Mouse (Mus musculus) limb, embryonic 13.5 days (tissue): ENCODE results near the gene Palld. TPM values are rescaled to one million over a fixed set of nuclear protein-coding genes. Genes with fewer than 3 reads are reported as not detected.

Experiments used
- ATAC-seq: fragments of 200-750 bp; cut with Nextera tagmentation; 2 replicates; pipeline ENCODE4 v1.8.0; 2017; ENCODE audit warnings: low read depth, moderate number of reproducible peaks, moderate TSS enrichment; ENCODE audit not compliant: low FRiP score
- H3K27ac ChIP-seq: fragments of 300-500 bp; sonication (generic); 2 replicates; pipeline ENCODE4 v1.5.1; 2015; ENCODE audit warnings: inconsistent platforms, mild to moderate bottlenecking, moderate library complexity
- H3K27me3 ChIP-seq: fragments of 300-500 bp; sonication (generic); 2 replicates; pipeline ENCODE4 v1.6.1; 2015; ENCODE audit warnings: mild to moderate bottlenecking, inconsistent platforms
- H3K36me3 ChIP-seq: fragments of 300-500 bp; sonication (generic); 2 replicates; pipeline ENCODE4 v1.6.1; 2015; ENCODE audit warnings: inconsistent platforms, mild to moderate bottlenecking, moderate library complexity
- H3K4me1 ChIP-seq: fragments of 300-500 bp; sonication (generic); 2 replicates; pipeline ENCODE4 v1.6.1; 2015; ENCODE audit warnings: inconsistent platforms
- H3K4me2 ChIP-seq: fragments of 300-500 bp; sonication (generic); replicated peaks from 2 replicates; pipeline ENCODE4 v1.6.1; 2015; ENCODE audit warnings: inconsistent platforms, mild to moderate bottlenecking, moderate library complexity
- H3K4me3 ChIP-seq: fragments of 300-500 bp; sonication (generic); 2 replicates; pipeline ENCODE4 v1.5.1; 2015; ENCODE audit warnings: moderate library complexity, mild to moderate bottlenecking, inconsistent platforms
- H3K9ac ChIP-seq: fragments of 300-500 bp; sonication (generic); 2 replicates; pipeline ENCODE4 v1.6.1; 2015; ENCODE audit warnings: mild to moderate bottlenecking, inconsistent platforms
- H3K9me3 ChIP-seq: fragments of 300-500 bp; sonication (generic); 2 replicates; pipeline ENCODE4 v1.6.1; 2016; ENCODE audit warnings: inconsistent platforms
- WGBS: fragments of 180-500 bp; shearing (Covaris S2); methylation state at CpG from one replicate; pipeline ENCODE4 v1.1.7; 2015; 5-methylcytosine and 5-hydroxymethylcytosine counted together
- polyA plus RNA-seq: library from polyadenylated mRNA; unstranded; fragments of >200 nt; fragmentation: Nextera tagmentation; extraction: Ambion mirVana; gene quantifications from 2 replicates; pipeline ENCODE4 v1.2.1, GENCODE M21; 2015

Gene Palld
- polyA plus RNA-seq, 1 experiment from 2014 or later, result 116 TPM

- Histone ChIP-seq H3K9me3 (no peaks in the 10 kb centered on the region), H3K4me1 (peaks cover 7% of the 10 kb centered on the region), H3K27ac (no peak overlapping the region), H3K9ac (no peak overlapping the region; the same call in 1 of the 2 replicates), H3K36me3 (peaks cover 3% of the 10 kb centered on the region; the same call in 1 of the 2 replicates), H3K4me3 (peak overlapping the region; percentile 60; the same call in 1 of the 2 replicates), H3K4me2 (no peak overlapping the region), H3K27me3 (no peaks in the 10 kb centered on the region)
- 95% methylated on average over 2 of the region's 2 CpGs for WGBS
- ATAC-seq, result 0 out of 2 replicates have a peak, but pooled peaks have one; percentile 2
Observed at GRCm38 (mm10) chr8:61486923-61487529, 415.5 kb downstream of the Palld start.

- no peaks in the 10 kb centered on the region for H3K9me3 ChIP-seq
- H3K4me2 ChIP-seq, result no peak overlapping the region
- no peak overlapping the region for H3K27ac ChIP-seq
- ATAC-seq, result no peak
- H3K4me1 ChIP-seq, result no peaks in the 10 kb centered on the region
- H3K27me3 ChIP-seq, result no peaks in the 10 kb centered on the region
- H3K9ac ChIP-seq, result no peak overlapping the region
- 89% methylated on average over 14 of the region's 14 CpGs for WGBS
- no peak overlapping the region for H3K4me3 ChIP-seq
- no peaks in the 10 kb centered on the region for H3K36me3 ChIP-seq
Observed at GRCm38 (mm10) chr8:61480260-61480967, 422.1 kb downstream of the Palld start.

DNA sequence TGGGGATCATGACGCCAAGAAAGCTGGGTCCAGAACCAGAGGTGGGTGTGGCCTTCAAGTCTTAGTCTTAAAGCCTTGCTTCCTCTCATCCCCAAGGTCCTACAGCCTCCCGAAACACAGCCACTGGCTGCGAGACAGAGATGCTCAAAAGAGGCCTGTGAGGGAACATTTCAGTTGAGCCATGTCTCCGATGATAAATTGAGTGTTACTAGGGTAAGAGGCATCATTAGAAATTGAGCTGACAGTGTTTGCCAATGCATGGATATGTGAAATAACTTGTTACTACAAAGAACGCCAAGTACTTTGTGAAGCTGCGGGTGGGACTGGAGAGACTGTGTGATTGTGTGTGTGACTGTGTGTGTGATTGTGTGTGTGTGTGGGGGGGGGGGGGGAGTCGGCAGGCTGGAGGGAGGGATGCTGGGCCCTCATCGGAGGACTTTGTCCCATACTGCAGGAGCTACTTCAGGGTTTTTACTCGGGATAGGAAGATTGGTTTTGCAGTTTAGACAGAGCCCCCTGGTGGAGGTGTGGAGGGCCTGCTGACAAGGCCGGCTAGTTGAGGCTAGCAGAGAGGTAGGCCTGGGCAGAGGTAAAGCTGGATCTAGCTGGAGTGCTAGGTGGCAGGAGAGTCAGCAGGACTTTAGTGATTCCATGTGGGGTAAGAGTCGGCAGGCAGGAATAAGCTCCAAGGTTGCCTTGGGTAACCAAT lies 422.8 kb downstream of the Palld start:
- H3K4me2 ChIP-seq, result no peak overlapping the region
- no peak overlapping the region for H3K27ac ChIP-seq
- H3K27me3 ChIP-seq, result no peaks in the 10 kb centered on the region
- no peak overlapping the region for H3K9ac ChIP-seq
- 54% methylated on average over 11 of the region's 11 CpGs for WGBS
- peak; percentile 64; the same call in 1 of the 2 replicates for ATAC-seq
- H3K4me3 ChIP-seq, result no peak overlapping the region
- no peaks in the 10 kb centered on the region for H3K9me3 ChIP-seq
- no peaks in the 10 kb centered on the region for H3K36me3 ChIP-seq
- no peaks in the 10 kb centered on the region for H3K4me1 ChIP-seq

DNA sequence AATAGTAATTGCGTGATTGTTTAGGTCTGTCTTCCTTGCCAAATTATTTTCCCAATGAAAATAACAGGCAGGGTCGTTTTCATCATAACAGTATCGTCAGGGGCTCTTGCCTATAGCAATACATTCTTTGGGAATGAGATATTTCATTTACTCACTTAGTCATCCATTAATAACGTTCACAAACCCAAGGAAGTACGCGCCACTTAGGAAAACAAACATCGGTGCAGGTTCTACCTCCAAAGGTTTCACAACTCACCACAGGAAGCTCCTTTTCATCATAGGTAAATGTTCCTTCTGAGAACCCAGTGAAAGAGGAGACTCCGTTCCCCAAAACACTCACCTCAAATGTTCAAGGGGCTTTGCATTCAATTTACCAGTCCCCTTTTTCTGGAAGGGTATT lies 423.7 kb downstream of the Palld start:
- Histone ChIP-seq H3K27ac (no peak overlapping the region), H3K4me3 (no peak overlapping the region), H3K27me3 (no peaks in the 10 kb centered on the region), H3K4me2 (no peak overlapping the region), H3K9ac (no peak overlapping the region), H3K36me3 (no peaks in the 10 kb centered on the region), H3K4me1 (no peaks in the 10 kb centered on the region), H3K9me3 (no peaks in the 10 kb centered on the region)
- no peak for ATAC-seq
- 73% methylated on average over 8 of the region's 8 CpGs for WGBS

- no peak overlapping the region for H3K27ac ChIP-seq
- ATAC-seq, result no peak
- no peak overlapping the region for H3K4me3 ChIP-seq
- no peak overlapping the region for H3K4me2 ChIP-seq
- no peaks in the 10 kb centered on the region for H3K36me3 ChIP-seq
- H3K9me3 ChIP-seq, result no peaks in the 10 kb centered on the region
- WGBS, result 94% methylated on average over 4 of the region's 4 CpGs
- H3K4me1 ChIP-seq, result no peaks in the 10 kb centered on the region
- no peak overlapping the region for H3K9ac ChIP-seq
- no peaks in the 10 kb centered on the region for H3K27me3 ChIP-seq
Observed at GRCm38 (mm10) chr8:61478150-61478549, 424.3 kb downstream of the Palld start.

DNA sequence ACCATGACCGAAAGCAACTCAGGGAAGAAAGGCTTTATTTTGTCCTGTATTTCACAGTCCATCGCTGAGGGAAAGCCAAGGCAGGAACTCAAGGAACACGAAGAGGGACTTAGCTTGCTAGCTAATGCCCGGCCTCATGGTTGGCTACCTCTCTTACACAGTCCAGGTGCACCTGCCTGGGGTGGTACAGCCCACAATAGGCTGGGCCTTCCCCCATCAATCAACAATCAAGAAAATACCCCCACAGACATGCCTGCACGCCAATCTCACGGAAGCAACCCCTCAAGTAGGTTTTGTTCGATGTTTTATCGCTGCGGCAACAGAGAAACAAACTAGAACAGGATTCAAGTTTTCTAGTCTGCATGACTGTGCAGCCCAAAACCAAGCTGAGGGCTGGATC lies 426.3 kb downstream of the Palld start:
- 90% methylated on average over 9 of the region's 9 CpGs for WGBS

GRCm38 (mm10) chr8:61475251-61475673 lies 427.2 kb downstream of the Palld start:
- Histone ChIP-seq H3K4me3 (no peak overlapping the region), H3K36me3 (no peaks in the 10 kb centered on the region), H3K9ac (no peak overlapping the region), H3K4me2 (no peak overlapping the region), H3K27ac (no peak overlapping the region), H3K27me3 (no peaks in the 10 kb centered on the region), H3K9me3 (no peaks in the 10 kb centered on the region), H3K4me1 (no peaks in the 10 kb centered on the region)
- ATAC-seq, result no peak
- 57% methylated on average over 6 of the region's 6 CpGs for WGBS

More for the DNA sequence above, 426.3 kb downstream of the Palld start:
- Histone ChIP-seq H3K4me3 (no peak overlapping the region), H3K4me1 (no peaks in the 10 kb centered on the region), H3K9ac (no peak overlapping the region), H3K4me2 (no peak overlapping the region), H3K9me3 (no peaks in the 10 kb centered on the region), H3K27me3 (no peaks in the 10 kb centered on the region), H3K27ac (no peak overlapping the region), H3K36me3 (no peaks in the 10 kb centered on the region)
- no peak for ATAC-seq

GRCm38 (mm10) chr8:61470213-61470612 lies 432.3 kb downstream of the Palld start:
- Histone ChIP-seq H3K9me3 (no peaks in the 10 kb centered on the region), H3K4me3 (no peak overlapping the region), H3K4me1 (no peaks in the 10 kb centered on the region), H3K4me2 (no peak overlapping the region), H3K9ac (no peak overlapping the region), H3K36me3 (no peaks in the 10 kb centered on the region), H3K27ac (no peak overlapping the region), H3K27me3 (no peaks in the 10 kb centered on the region)
- WGBS, result 81% methylated on average over 4 of the region's 4 CpGs
- no peak for ATAC-seq

GRCm38 (mm10) chr8:61467553-61467815 lies 435.0 kb downstream of the Palld start:
- Histone ChIP-seq H3K36me3 (no peaks in the 10 kb centered on the region), H3K4me1 (no peaks in the 10 kb centered on the region), H3K4me2 (no peak overlapping the region), H3K4me3 (no peak overlapping the region), H3K9ac (no peak overlapping the region), H3K9me3 (no peaks in the 10 kb centered on the region), H3K27ac (no peak overlapping the region), H3K27me3 (no peaks in the 10 kb centered on the region)
- 90% methylated on average over 3 of the region's 3 CpGs for WGBS
- no peak for ATAC-seq

- Histone ChIP-seq H3K4me3 (no peak overlapping the region), H3K36me3 (no peaks in the 10 kb centered on the region), H3K27ac (no peak overlapping the region), H3K9ac (no peak overlapping the region), H3K4me1 (no peaks in the 10 kb centered on the region), H3K4me2 (no peak overlapping the region), H3K27me3 (no peaks in the 10 kb centered on the region), H3K9me3 (no peaks in the 10 kb centered on the region)
- no peak for ATAC-seq
- 86% methylated on average over 15 of the region's 15 CpGs for WGBS
Observed at GRCm38 (mm10) chr8:61466696-61467552, 435.6 kb downstream of the Palld start.

GRCm38 (mm10) chr8:61464393-61464792 lies 438.1 kb downstream of the Palld start:
- Histone ChIP-seq H3K4me1 (no peaks in the 10 kb centered on the region), H3K27ac (no peak overlapping the region), H3K27me3 (no peaks in the 10 kb centered on the region), H3K4me3 (no peak overlapping the region), H3K4me2 (no peak overlapping the region), H3K36me3 (no peaks in the 10 kb centered on the region), H3K9me3 (no peaks in the 10 kb centered on the region), H3K9ac (no peak overlapping the region)
- WGBS, result 89% methylated on average over 2 of the region's 2 CpGs
- no peak for ATAC-seq

GRCm38 (mm10) chr8:61462221-61462620 lies 440.3 kb downstream of the Palld start:
- no peak overlapping the region for H3K9ac ChIP-seq
- no peak for ATAC-seq
- H3K36me3 ChIP-seq, result no peaks in the 10 kb centered on the region
- H3K4me1 ChIP-seq, result no peaks in the 10 kb centered on the region
- 77% methylated on average over 5 of the region's 5 CpGs for WGBS
- no peaks in the 10 kb centered on the region for H3K9me3 ChIP-seq
- no peak overlapping the region for H3K27ac ChIP-seq
- H3K4me3 ChIP-seq, result no peak overlapping the region
- no peaks in the 10 kb centered on the region for H3K27me3 ChIP-seq
- no peak overlapping the region for H3K4me2 ChIP-seq
